Mouse (Mus musculus): ENCODE measurements at regions not wholly inside any gene's neighbourhood (a gene's known extent, or its start where the extent isn't known, plus 50 kb on each side); places are given as distances from the start of the nearest gene placed in this dataset.
"Not testable (repeated sequence)": the region's sequence is repeated elsewhere in the genome, so short reads cannot be mapped to it uniquely, and the experiment has no call there.

- DNase-seq (ENCODE audit: low spot score), result no peak
Observed at GRCm38 (mm10) chr3:21864391-21864790, 212.1 kb upstream of the Tbl1xr1 start.

GRCm38 (mm10) chr3:21865856-21866255 lies 210.6 kb upstream of the Tbl1xr1 start:
- no peak for DNase-seq (ENCODE audit: low spot score)

GRCm38 (mm10) chr3:21878396-21878795 lies 198.1 kb upstream of the Tbl1xr1 start:
- no peak for DNase-seq (ENCODE audit: low spot score)

- no peak for DNase-seq (ENCODE audit: low spot score)
Observed at GRCm38 (mm10) chr3:21884216-21884615, 192.2 kb upstream of the Tbl1xr1 start.

- DNase-seq (ENCODE audit: low spot score), result no peak
Observed at GRCm38 (mm10) chr3:21888710-21889109, 187.7 kb upstream of the Tbl1xr1 start.

- DNase-seq (ENCODE audit: low spot score), result no peak
Observed at GRCm38 (mm10) chr3:21891819-21892480, 184.5 kb upstream of the Tbl1xr1 start.

GRCm38 (mm10) chr3:21892864-21893404 lies 183.5 kb upstream of the Tbl1xr1 start:
- DNase-seq (ENCODE audit: low spot score), result no peak

GRCm38 (mm10) chr3:21895551-21895950 lies 180.9 kb upstream of the Tbl1xr1 start:
- DNase-seq (ENCODE audit: low spot score), result no peak

GRCm38 (mm10) chr3:21898241-21898640 lies 178.2 kb upstream of the Tbl1xr1 start:
- DNase-seq (ENCODE audit: low spot score), result no peak

GRCm38 (mm10) chr3:21905384-21906073 lies 170.9 kb upstream of the Tbl1xr1 start:
- no peak for DNase-seq (ENCODE audit: low spot score)

- no peak for DNase-seq (ENCODE audit: low spot score)
Observed at GRCm38 (mm10) chr3:21908828-21909227, 167.6 kb upstream of the Tbl1xr1 start.

GRCm38 (mm10) chr3:21910080-21910479 lies 166.4 kb upstream of the Tbl1xr1 start:
- no peak for DNase-seq (ENCODE audit: low spot score)

GRCm38 (mm10) chr3:21911071-21911470 lies 165.4 kb upstream of the Tbl1xr1 start:
- peak; percentile 67 for DNase-seq (ENCODE audit: low spot score)

- peak; percentile 43 for DNase-seq (ENCODE audit: low spot score)
Observed at GRCm38 (mm10) chr3:21917228-21917910, 159.1 kb upstream of the Tbl1xr1 start.

- DNase-seq (ENCODE audit: low spot score), result no peak
Observed at GRCm38 (mm10) chr3:21918431-21918830, 158.0 kb upstream of the Tbl1xr1 start.

- no peak for DNase-seq (ENCODE audit: low spot score)
Observed at GRCm38 (mm10) chr3:21919931-21920330, 156.5 kb upstream of the Tbl1xr1 start.

GRCm38 (mm10) chr3:21931951-21932350 lies 144.5 kb upstream of the Tbl1xr1 start:
- no peak for DNase-seq (ENCODE audit: low spot score)

- not testable (repeated sequence) for DNase-seq (ENCODE audit: low spot score)
Observed at GRCm38 (mm10) chr3:21932696-21933095, 143.8 kb upstream of the Tbl1xr1 start.

- no peak for DNase-seq (ENCODE audit: low spot score)
Observed at GRCm38 (mm10) chr3:21934731-21935271, 141.7 kb upstream of the Tbl1xr1 start.

GRCm38 (mm10) chr3:21935571-21936261 lies 140.7 kb upstream of the Tbl1xr1 start:
- DNase-seq (ENCODE audit: low spot score), result peak; percentile 88

- no peak for DNase-seq (ENCODE audit: low spot score)
Observed at GRCm38 (mm10) chr3:21936262-21936603, 140.2 kb upstream of the Tbl1xr1 start.

GRCm38 (mm10) chr3:21936616-21937015 lies 139.8 kb upstream of the Tbl1xr1 start:
- no peak for DNase-seq (ENCODE audit: low spot score)
